Mouse (Mus musculus): Measurements from ENCODE around the gene C130032M10Rik.
A peak's percentile ranks its signal among the peaks of the same experiment; 100 is the strongest.

The C130032M10Rik gene

GRCm38 (mm10) chr9:114515364-114515763, at the start of gene C130032M10Rik:
TSS of gene C130032M10Rik (plus strand) at chr9:114515697.
- DNase-seq (ENCODE audit: low read depth) = no peak

- no peak for DNase-seq (ENCODE audit: low read depth)
Measured at GRCm38 (mm10) chr9:114466871-114467270, 48.6 kb upstream of the C130032M10Rik start.

GRCm38 (mm10) chr9:114468217-114468616, 47.3 kb upstream of the C130032M10Rik start:
- DNase-seq (ENCODE audit: low read depth) = no peak

GRCm38 (mm10) chr9:114468701-114469100, 46.8 kb upstream of the C130032M10Rik start:
- DNase-seq (ENCODE audit: low read depth) = no peak

GRCm38 (mm10) chr9:114471892-114472291, 43.6 kb upstream of the C130032M10Rik start:
- DNase-seq (ENCODE audit: low read depth) = no peak

- DNase-seq (ENCODE audit: low read depth) = no peak
Measured at GRCm38 (mm10) chr9:114477019-114477418, 38.5 kb upstream of the C130032M10Rik start.

- no peak for DNase-seq (ENCODE audit: low read depth)
Measured at GRCm38 (mm10) chr9:114480940-114481339, 34.6 kb upstream of the C130032M10Rik start.

GRCm38 (mm10) chr9:114484771-114485170, 30.7 kb upstream of the C130032M10Rik start:
- no peak for DNase-seq (ENCODE audit: low read depth)

GRCm38 (mm10) chr9:114486808-114487207, 28.7 kb upstream of the C130032M10Rik start:
- DNase-seq (ENCODE audit: low read depth) = no peak

GRCm38 (mm10) chr9:114487481-114488258, 27.8 kb upstream of the C130032M10Rik start:
- no peak for DNase-seq (ENCODE audit: low read depth)

GRCm38 (mm10) chr9:114496469-114496868, 19.0 kb upstream of the C130032M10Rik start:
- no peak for DNase-seq (ENCODE audit: low read depth)

- peak; percentile 87 for DNase-seq (ENCODE audit: low read depth)
Measured at GRCm38 (mm10) chr9:114498218-114498617, 17.3 kb upstream of the C130032M10Rik start.

- peak; percentile 60 for DNase-seq (ENCODE audit: low read depth)
Measured at GRCm38 (mm10) chr9:114499783-114500515, 15.5 kb upstream of the C130032M10Rik start.

- peak; percentile 31 for DNase-seq (ENCODE audit: low read depth)
Measured at GRCm38 (mm10) chr9:114501111-114501510, 14.4 kb upstream of the C130032M10Rik start.

- DNase-seq (ENCODE audit: low read depth) = no peak
Measured at GRCm38 (mm10) chr9:114501913-114502312, 13.6 kb upstream of the C130032M10Rik start.

GRCm38 (mm10) chr9:114502711-114503427, 12.6 kb upstream of the C130032M10Rik start:
- peak; percentile 32 for DNase-seq (ENCODE audit: low read depth)

- DNase-seq (ENCODE audit: low read depth) = no peak
Measured at GRCm38 (mm10) chr9:114504816-114505215, 10.7 kb upstream of the C130032M10Rik start, which contains the start of gene Ccr4. TSS of gene Ccr4 (minus strand) at chr9:114504916.

GRCm38 (mm10) chr9:114506564-114506963, 8.9 kb upstream of the C130032M10Rik start:
- DNase-seq (ENCODE audit: low read depth) = no peak

- DNase-seq (ENCODE audit: low read depth) = no peak
Measured at GRCm38 (mm10) chr9:114507421-114507820, 8.1 kb upstream of the C130032M10Rik start.

GRCm38 (mm10) chr9:114509785-114510184, 5.7 kb upstream of the C130032M10Rik start:
- no peak for DNase-seq (ENCODE audit: low read depth)

GRCm38 (mm10) chr9:114512831-114513230, 2.7 kb upstream of the C130032M10Rik start:
- DNase-seq (ENCODE audit: low read depth) = no peak

GRCm38 (mm10) chr9:114517924-114518497, 2.5 kb downstream of the C130032M10Rik start:
- no peak for DNase-seq (ENCODE audit: low read depth)

Measured in c-Kit-positive CD71-negative TER-119-negative erythroid progenitor cells, embryonic 14.5 days (primary cell).